Mouse (Mus musculus): Measurements from ENCODE around the gene Cubn. TPM values are rescaled to one million over a fixed set of nuclear protein-coding genes. Genes with fewer than 3 reads are reported as not detected.

The Cubn gene
- total and polyA plus RNA-seq, 3 experiments = 0.03 to 0.09 (median 0.04) TPM

- Histone ChIP-seq H3K36me3 (replicated peaks in 1 of 2; ENCODE audit: control insufficient read depth in 1 of 2, insufficient read depth in 1 of 2, low read length in 1 of 2) (no peaks in the 10 kb centered on the region), H3K4me1 (ENCODE audit: control insufficient read depth in 1 of 2, insufficient read depth in 2 of 2) (no peaks in the 10 kb centered on the region), H3K9me3 (replicated peaks; ENCODE audit: low read length) (no peaks in the 10 kb centered on the region), H3K27ac (ENCODE audit: insufficient read depth, low read depth) (no peak overlapping the region), H3K4me2 (ENCODE audit: insufficient read depth, low read depth, poor library complexity, severe bottlenecking) (no peak overlapping the region), H3K4me3 (replicated peaks in 1 of 3; ENCODE audit: low read depth in 2 of 3, low read length in 2 of 3, poor library complexity in 1 of 3) (no peak overlapping the region), H3K27me3 (replicated peaks) (no peaks in the 10 kb centered on the region), H3K79me2 (replicated peaks; ENCODE audit: control insufficient read depth, extremely low read depth, insufficient read depth, poor library complexity, severe bottlenecking) (no peaks in the 10 kb centered on the region), H3K9ac (ENCODE audit: insufficient read depth, low read depth) (no peak overlapping the region)
- TF ChIP-seq ZMIZ1 (IDR thresholded peaks at IDR 0.05; ENCODE audit: low read depth, low read length) (no peak), ZKSCAN1 (IDR thresholded peaks at IDR 0.05; ENCODE audit: borderline replicate concordance, low read depth, low read length) (no peak), USF2 (conservative IDR thresholded peaks at IDR 0.05; ENCODE audit: low read depth, low read length) (no peak), CTCF (conservative IDR thresholded peaks at IDR 0.05 in 1 of 2, IDR thresholded peaks at IDR 0.05 in 1 of 2; ENCODE audit: low read depth in 2 of 2, low read length in 2 of 2) (no peak), USF1 (IDR thresholded peaks at IDR 0.05; ENCODE audit: low read depth, low read length) (no peak), TBP (conservative IDR thresholded peaks at IDR 0.05; ENCODE audit: low read depth, low read length) (no peak), MXI1 (IDR thresholded peaks at IDR 0.05; ENCODE audit: low read depth, low read length) (no peak), KAT2A (IDR thresholded peaks at IDR 0.05; ENCODE audit: insufficient replicate concordance, low read length) (no peak), BHLHE40 (IDR thresholded peaks at IDR 0.05; ENCODE audit: low read depth, low read length) (no peak), TCF12 (IDR thresholded peaks at IDR 0.05; ENCODE audit: low read depth, low read length) (no peak), CHD2 (IDR thresholded peaks at IDR 0.05; ENCODE audit: low read length) (no peak), ZNF384 (IDR thresholded peaks at IDR 0.05; ENCODE audit: low read depth, low read length) (no peak)
- dilution Hi-C loops (cut with MboI; ENCODE audit: extremely low pct_ligation_motif_present, extremely low pct_unique_long_range_greater_than_20kb, low sequenced_read_pairs) (no loop called here), in situ Hi-C loops (cut with MboI; ENCODE audit: low pct_ligation_motif_present, low pct_unique_long_range_greater_than_20kb, low sequenced_read_pairs) (no loop called here)
- DNase-seq (ENCODE audit: extremely low read depth) = no peak
These were observed 12.4 kb downstream of the Cubn start for GRCm38 (mm10) chr2:13479165-13479564.

GRCm38 (mm10) chr2:13470108-13470507, 21.5 kb downstream of the Cubn start:
- 0 out of 4 replicates have a peak, but pooled peaks cover 0 to 2% of the 10 kb centered on the region in 2 experiments for H3K4me1 ChIP-seq (ENCODE audit: control insufficient read depth in 1 of 2, insufficient read depth in 2 of 2)
- no peak overlapping the region for H3K9ac ChIP-seq (ENCODE audit: insufficient read depth, low read depth)
- H3K9me3 ChIP-seq (replicated peaks; ENCODE audit: low read length) = no peaks in the 10 kb centered on the region
- H3K27me3 ChIP-seq (replicated peaks) = no peaks in the 10 kb centered on the region
- H3K4me2 ChIP-seq (ENCODE audit: insufficient read depth, low read depth, poor library complexity, severe bottlenecking) = no peak overlapping the region
- no peak for TF ChIP-seq CTCF (conservative IDR thresholded peaks at IDR 0.05 in 1 of 2, IDR thresholded peaks at IDR 0.05 in 1 of 2; ENCODE audit: low read depth in 2 of 2, low read length in 2 of 2)
- TF ChIP-seq USF1 (IDR thresholded peaks at IDR 0.05; ENCODE audit: low read depth, low read length) = no peak
- no peak for TF ChIP-seq RCOR1 (conservative IDR thresholded peaks at IDR 0.05; ENCODE audit: low read depth, low read length)
- no peak for TF ChIP-seq NRF1 (IDR thresholded peaks at IDR 0.05; ENCODE audit: low read depth, low read length)
- TF ChIP-seq MAFK (IDR thresholded peaks at IDR 0.05; ENCODE audit: insufficient replicate concordance, low read length) = no peak
- TF ChIP-seq JUN (IDR thresholded peaks at IDR 0.05; ENCODE audit: insufficient read depth, low read depth, low read length) = no peak
- no peak for TF ChIP-seq KAT2A (IDR thresholded peaks at IDR 0.05; ENCODE audit: insufficient replicate concordance, low read length)
- no peak for TF ChIP-seq SMC3 (IDR thresholded peaks at IDR 0.05; ENCODE audit: low read depth, low read length)
- TF ChIP-seq ELF1 (IDR thresholded peaks at IDR 0.05; ENCODE audit: low read depth, low read length) = no peak
- TF ChIP-seq PAX5 (IDR thresholded peaks at IDR 0.05; ENCODE audit: low read length) = no peak
- TF ChIP-seq ZKSCAN1 (IDR thresholded peaks at IDR 0.05; ENCODE audit: borderline replicate concordance, low read depth, low read length) = no peak
- no peak for TF ChIP-seq HCFC1 (IDR thresholded peaks at IDR 0.05; ENCODE audit: low read depth, low read length)
- TF ChIP-seq JUND (conservative IDR thresholded peaks at IDR 0.05; ENCODE audit: low read depth, low read length) = no peak
- TF ChIP-seq IRF4 (IDR thresholded peaks at IDR 0.05; ENCODE audit: low read depth, low read length) = no peak
- TF ChIP-seq GABPA (IDR thresholded peaks at IDR 0.05; ENCODE audit: insufficient replicate concordance, low read depth, low read length) = no peak
- H3K27ac ChIP-seq (ENCODE audit: insufficient read depth, low read depth) = no peak overlapping the region
- no peak overlapping the region for H3K4me3 ChIP-seq (replicated peaks in 1 of 3; ENCODE audit: low read depth in 2 of 3, low read length in 2 of 3, poor library complexity in 1 of 3)
- in situ Hi-C loops (cut with MboI; ENCODE audit: low pct_ligation_motif_present, low pct_unique_long_range_greater_than_20kb, low sequenced_read_pairs) = no loop called here
- dilution Hi-C loops (cut with MboI; ENCODE audit: extremely low pct_ligation_motif_present, extremely low pct_unique_long_range_greater_than_20kb, low sequenced_read_pairs) = no loop called here
- H3K79me2 ChIP-seq (replicated peaks; ENCODE audit: control insufficient read depth, extremely low read depth, insufficient read depth, poor library complexity, severe bottlenecking) = no peaks in the 10 kb centered on the region
- H3K36me3 ChIP-seq (replicated peaks in 1 of 2; ENCODE audit: control insufficient read depth in 1 of 2, insufficient read depth in 1 of 2, low read length in 1 of 2) = no peaks in the 10 kb centered on the region
- DNase-seq (ENCODE audit: extremely low read depth) = no peak
